Mouse (Mus musculus): ENCODE results near the gene Gata3. TPM values are rescaled to one million over a fixed set of nuclear protein-coding genes. Genes with fewer than 3 reads are reported as not detected.

The Gata3 gene
- total and polyA plus RNA-seq, 3 experiments, result 0.08 to 0.63 (median 0.11) TPM

DNA sequence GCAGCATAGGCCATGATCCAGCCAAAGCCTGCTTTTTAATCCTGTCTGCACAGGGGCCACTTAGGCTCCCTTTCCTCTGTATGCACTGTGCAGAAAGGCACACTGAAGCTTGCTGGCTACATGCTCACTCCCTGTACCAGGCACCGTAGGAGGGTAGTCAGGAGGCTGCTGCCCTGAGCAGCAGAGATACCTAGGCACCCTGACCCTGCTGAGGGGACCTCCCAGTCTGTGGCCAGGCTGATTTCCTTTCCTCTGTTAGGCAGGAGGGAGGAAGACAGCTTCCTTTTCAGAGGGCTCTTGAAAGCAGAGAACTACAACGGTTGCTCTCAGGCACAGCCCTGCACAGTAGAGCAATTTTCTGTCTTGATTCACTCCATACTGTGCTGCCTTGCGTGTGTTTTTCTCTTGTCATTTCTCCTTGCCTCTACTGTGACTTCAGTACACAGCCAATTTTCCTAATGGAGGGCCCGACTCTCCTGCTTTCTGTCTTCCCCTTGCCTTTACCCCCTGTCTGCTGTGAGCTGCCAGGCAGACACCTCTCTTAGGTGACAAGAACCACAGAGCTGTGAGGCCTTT, 18.6 kb downstream of the Gata3 start:
- Histone ChIP-seq H3K4me2 (ENCODE audit: insufficient read depth, low read depth, poor library complexity, severe bottlenecking) (no peak overlapping the region), H3K9ac (ENCODE audit: insufficient read depth, low read depth) (no peak overlapping the region), H3K9me3 (replicated peaks; ENCODE audit: low read length) (no peaks in the 10 kb centered on the region), H3K4me3 (replicated peaks in 1 of 3; ENCODE audit: low read depth in 2 of 3, low read length in 2 of 3, poor library complexity in 1 of 3) (no peak overlapping the region), H3K36me3 (replicated peaks in 1 of 2; ENCODE audit: control insufficient read depth in 1 of 2, insufficient read depth in 1 of 2, low read length in 1 of 2) (peaks cover 0 to 3% of the 10 kb centered on the region in 2 experiments), H3K4me1 (ENCODE audit: control insufficient read depth in 1 of 2, insufficient read depth in 2 of 2) (peaks cover 6 to 47% of the 10 kb centered on the region in 2 experiments; a peak in 3 of 4 replicates), H3K27me3 (replicated peaks) (no peaks in the 10 kb centered on the region), H3K27ac (ENCODE audit: insufficient read depth, low read depth) (no peak overlapping the region), H3K79me2 (replicated peaks; ENCODE audit: control insufficient read depth, extremely low read depth, insufficient read depth, poor library complexity, severe bottlenecking) (no peaks in the 10 kb centered on the region)
- dilution Hi-C loops (cut with MboI; ENCODE audit: extremely low pct_ligation_motif_present, extremely low pct_unique_long_range_greater_than_20kb, low sequenced_read_pairs) (no loop called here), in situ Hi-C loops (cut with MboI; ENCODE audit: low pct_ligation_motif_present, low pct_unique_long_range_greater_than_20kb, low sequenced_read_pairs) (no loop called here)
- no peak for TF ChIP-seq KAT2A (IDR thresholded peaks at IDR 0.05; ENCODE audit: insufficient replicate concordance, low read length)
- no peak for TF ChIP-seq JUN (IDR thresholded peaks at IDR 0.05; ENCODE audit: insufficient read depth, low read depth, low read length)
- TF ChIP-seq MAZ (IDR thresholded peaks at IDR 0.05; ENCODE audit: low read depth, low read length), result no peak
- no peak for TF ChIP-seq POLR2A (IDR thresholded peaks at IDR 0.05; ENCODE audit: low read depth, low read length)
- TF ChIP-seq NRF1 (IDR thresholded peaks at IDR 0.05; ENCODE audit: low read depth, low read length), result no peak
- no peak for TF ChIP-seq CTCF (conservative IDR thresholded peaks at IDR 0.05 in 1 of 2, IDR thresholded peaks at IDR 0.05 in 1 of 2; ENCODE audit: low read depth in 2 of 2, low read length in 2 of 2)
- TF ChIP-seq RAD21 (IDR thresholded peaks at IDR 0.05; ENCODE audit: low read depth, low read length), result no peak
- no peak for TF ChIP-seq MYC (IDR thresholded peaks at IDR 0.05; ENCODE audit: low read depth, low read length)
- no peak for TF ChIP-seq ETS1 (conservative IDR thresholded peaks at IDR 0.05; ENCODE audit: low read depth, low read length)
- no peak for TF ChIP-seq TBP (conservative IDR thresholded peaks at IDR 0.05; ENCODE audit: low read depth, low read length)
- TF ChIP-seq RCOR1 (conservative IDR thresholded peaks at IDR 0.05; ENCODE audit: low read depth, low read length), result no peak
- no peak for TF ChIP-seq UBTF (IDR thresholded peaks at IDR 0.05; ENCODE audit: low read depth, low read length)
- no peak for TF ChIP-seq POLR2AphosphoS2 (IDR thresholded peaks at IDR 0.05; ENCODE audit: low read depth, low read length)
- no peak for TF ChIP-seq MAX (IDR thresholded peaks at IDR 0.05; ENCODE audit: low read length)
- no peak for TF ChIP-seq BHLHE40 (IDR thresholded peaks at IDR 0.05; ENCODE audit: low read depth, low read length)
- no peak for TF ChIP-seq GABPA (IDR thresholded peaks at IDR 0.05; ENCODE audit: insufficient replicate concordance, low read depth, low read length)
- no peak for TF ChIP-seq CHD2 (IDR thresholded peaks at IDR 0.05; ENCODE audit: low read length)
- no peak for TF ChIP-seq ZKSCAN1 (IDR thresholded peaks at IDR 0.05; ENCODE audit: borderline replicate concordance, low read depth, low read length)
- no peak for TF ChIP-seq USF1 (IDR thresholded peaks at IDR 0.05; ENCODE audit: low read depth, low read length)
- DNase-seq (ENCODE audit: extremely low read depth), result no peak

DNA sequence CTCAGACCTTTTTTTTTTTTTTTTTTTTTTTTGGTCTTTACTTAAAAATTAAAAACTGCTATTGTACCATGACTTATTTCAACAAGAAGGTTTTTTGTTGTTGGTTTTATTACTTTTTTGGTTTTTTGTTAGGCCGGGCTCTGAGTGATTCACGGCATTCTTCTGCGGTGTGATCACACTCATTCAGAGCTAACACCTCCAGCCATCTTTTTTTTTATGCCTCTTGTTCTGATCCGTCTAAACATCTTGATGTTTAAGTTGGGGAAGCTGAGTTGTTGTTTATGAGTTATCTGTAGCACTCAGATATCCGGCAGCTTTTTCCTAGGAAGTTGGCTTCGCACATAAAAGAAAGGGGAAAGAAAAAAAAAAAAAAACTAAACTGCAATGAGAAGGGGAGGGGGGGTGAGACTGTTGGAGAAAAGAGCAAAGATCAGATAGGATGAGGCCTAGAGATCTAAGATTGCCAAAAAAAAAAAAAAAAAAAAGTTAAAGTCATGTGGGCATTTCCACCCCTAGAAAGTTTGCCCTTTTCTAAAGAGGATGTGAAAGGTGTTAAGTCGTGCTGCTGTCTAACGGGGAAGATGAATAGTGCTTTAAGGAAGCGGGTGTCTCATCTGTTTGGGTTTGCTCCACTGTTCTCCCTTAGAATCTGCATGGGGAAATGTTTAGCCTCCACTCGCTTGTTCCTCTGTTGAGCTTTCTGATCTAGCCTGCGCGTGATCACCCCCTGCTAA, 22.6 kb downstream of the Gata3 start:
- no peak overlapping the region for H3K27ac ChIP-seq (ENCODE audit: insufficient read depth, low read depth)
- H3K4me1 ChIP-seq (ENCODE audit: control insufficient read depth in 1 of 2, insufficient read depth in 2 of 2), result peaks cover 6 to 41% of the 10 kb centered on the region in 2 experiments; a peak in 3 of 4 replicates
- H3K9me3 ChIP-seq (replicated peaks; ENCODE audit: low read length), result no peaks in the 10 kb centered on the region
- H3K36me3 ChIP-seq (replicated peaks in 1 of 2; ENCODE audit: control insufficient read depth in 1 of 2, insufficient read depth in 1 of 2, low read length in 1 of 2), result no peaks in the 10 kb centered on the region
- no peak overlapping the region for H3K9ac ChIP-seq (ENCODE audit: insufficient read depth, low read depth)
- H3K27me3 ChIP-seq (replicated peaks), result no peaks in the 10 kb centered on the region
- H3K4me3 ChIP-seq (replicated peaks in 1 of 3; ENCODE audit: low read depth in 2 of 3, low read length in 2 of 3, poor library complexity in 1 of 3), result no peak overlapping the region
- dilution Hi-C loops (cut with MboI; ENCODE audit: extremely low pct_ligation_motif_present, extremely low pct_unique_long_range_greater_than_20kb, low sequenced_read_pairs), result no loop called here
- no peaks in the 10 kb centered on the region for H3K79me2 ChIP-seq (replicated peaks; ENCODE audit: control insufficient read depth, extremely low read depth, insufficient read depth, poor library complexity, severe bottlenecking)
- peak; percentile 67 for DNase-seq (ENCODE audit: extremely low read depth)
- in situ Hi-C loops (cut with MboI; ENCODE audit: low pct_ligation_motif_present, low pct_unique_long_range_greater_than_20kb, low sequenced_read_pairs), result no loop called here
- H3K4me2 ChIP-seq (ENCODE audit: insufficient read depth, low read depth, poor library complexity, severe bottlenecking), result no peak overlapping the region
- TF ChIP-seq RAD21 (IDR thresholded peaks at IDR 0.05; ENCODE audit: low read depth, low read length) (no peak), NELFE (IDR thresholded peaks at IDR 0.05; ENCODE audit: low read depth, low read length) (no peak), MEF2A (IDR thresholded peaks at IDR 0.05; ENCODE audit: borderline replicate concordance, low read depth, low read length) (no peak), IRF4 (IDR thresholded peaks at IDR 0.05; ENCODE audit: low read depth, low read length) (peak; percentile 75), ZNF384 (IDR thresholded peaks at IDR 0.05; ENCODE audit: low read depth, low read length) (peak; percentile 95), MAX (IDR thresholded peaks at IDR 0.05; ENCODE audit: low read length) (0 out of 2 replicates have a peak, but pooled peaks have one; percentile 58), USF1 (IDR thresholded peaks at IDR 0.05; ENCODE audit: low read depth, low read length) (no peak; the same call in 1 of the 2 replicates), SIN3A (IDR thresholded peaks at IDR 0.05; ENCODE audit: low read length) (no peak), MAZ (IDR thresholded peaks at IDR 0.05; ENCODE audit: low read depth, low read length) (no peak), USF2 (conservative IDR thresholded peaks at IDR 0.05; ENCODE audit: low read depth, low read length) (no peak), ETS1 (conservative IDR thresholded peaks at IDR 0.05; ENCODE audit: low read depth, low read length) (0 out of 2 replicates have a peak, but pooled peaks have one; percentile 18), ZKSCAN1 (IDR thresholded peaks at IDR 0.05; ENCODE audit: borderline replicate concordance, low read depth, low read length) (no peak), NRF1 (IDR thresholded peaks at IDR 0.05; ENCODE audit: low read depth, low read length) (no peak), MXI1 (IDR thresholded peaks at IDR 0.05; ENCODE audit: low read depth, low read length) (no peak), CHD2 (IDR thresholded peaks at IDR 0.05; ENCODE audit: low read length) (no peak), POLR2A (IDR thresholded peaks at IDR 0.05; ENCODE audit: low read depth, low read length) (no peak), ZMIZ1 (IDR thresholded peaks at IDR 0.05; ENCODE audit: low read depth, low read length) (no peak), ZC3H11A (IDR thresholded peaks at IDR 0.05; ENCODE audit: low read depth, low read length) (no peak), KAT2A (IDR thresholded peaks at IDR 0.05; ENCODE audit: insufficient replicate concordance, low read length) (no peak), MYC (IDR thresholded peaks at IDR 0.05; ENCODE audit: low read depth, low read length) (peak; percentile 48; the same call in 1 of the 2 replicates), CTCF (conservative IDR thresholded peaks at IDR 0.05 in 1 of 2, IDR thresholded peaks at IDR 0.05 in 1 of 2; ENCODE audit: low read depth in 2 of 2, low read length in 2 of 2) (no peak)

All from CH12.LX (cell line).